Mouse (Mus musculus) C2C12 (cell line): ENCODE results near the gene Alox12b.

ENCODE experiments used
- CEBPB ChIP-seq: IDR thresholded peaks from one replicate; pipeline ENCODE4 v1.6.1; 2011; ENCODE audit warnings: low read depth, mild to moderate bottlenecking, control low read depth, moderate library complexity
- CTCF ChIP-seq: IDR thresholded peaks from one replicate; pipeline ENCODE4 v1.5.1; 2011; ENCODE audit not compliant: control insufficient read depth, insufficient read depth, insufficient read length
- FOSL1 ChIP-seq: IDR thresholded peaks from one replicate; pipeline ENCODE4 v1.8.0; 2011; ENCODE audit warnings: mild to moderate bottlenecking, low read length; ENCODE audit not compliant: poor library complexity, insufficient read depth, severe bottlenecking
- MAX ChIP-seq: IDR thresholded peaks from one replicate; pipeline ENCODE4 v1.6.1; 2011; ENCODE audit warnings: mild to moderate bottlenecking, control low read depth
- MYOD1 ChIP-seq: IDR thresholded peaks from one replicate; pipeline ENCODE4 v1.6.1; 2011; ENCODE audit warnings: low read depth; ENCODE audit not compliant: control insufficient read depth, insufficient read length
- MYOG ChIP-seq: IDR thresholded peaks from one replicate; pipeline ENCODE4 v1.6.1; 2011; ENCODE audit not compliant: control insufficient read depth, insufficient read length; ENCODE audit errors: extremely low read depth
- USF1 ChIP-seq: IDR thresholded peaks from one replicate; pipeline ENCODE4 v1.6.1; 2011; ENCODE audit warnings: low read depth, mild to moderate bottlenecking, control low read depth, moderate library complexity

GRCm38 (mm10) chr11:69123056-69123692, 33.6 kb upstream of the Alox12b start:
- TF ChIP-seq CEBPB (peak; percentile 40), CTCF (no peak), FOSL1 (no peak), USF1 (no peak), MYOD1 (no peak), MAX (no peak), MYOG (no peak)
